Mouse (Mus musculus) common myeloid progenitor, adult 5-6 weeks (primary cell): Measurements from ENCODE around the gene Myof. TPM values are rescaled to one million over a fixed set of nuclear protein-coding genes. Genes with fewer than 3 reads are reported as not detected.

Source experiments
- ATAC-seq: replicated peaks from 2 replicates; pipeline ENCODE4 v1.8.0; 2016; ENCODE audit warnings: low read depth, mild to moderate bottlenecking, moderate TSS enrichment, inconsistent platforms; ENCODE audit not compliant: poor library complexity, severe bottlenecking
- total RNA-seq: library from RNA; stranded (forward); fragments of 200-1000, 187-1606 nt; gene quantifications from 2 replicates; pipeline ENCODE4 v1.2.3, GENCODE M21; 2017

The Myof gene
- total RNA-seq: 4.0 and 5.3 TPM in 2 replicates

DNA sequence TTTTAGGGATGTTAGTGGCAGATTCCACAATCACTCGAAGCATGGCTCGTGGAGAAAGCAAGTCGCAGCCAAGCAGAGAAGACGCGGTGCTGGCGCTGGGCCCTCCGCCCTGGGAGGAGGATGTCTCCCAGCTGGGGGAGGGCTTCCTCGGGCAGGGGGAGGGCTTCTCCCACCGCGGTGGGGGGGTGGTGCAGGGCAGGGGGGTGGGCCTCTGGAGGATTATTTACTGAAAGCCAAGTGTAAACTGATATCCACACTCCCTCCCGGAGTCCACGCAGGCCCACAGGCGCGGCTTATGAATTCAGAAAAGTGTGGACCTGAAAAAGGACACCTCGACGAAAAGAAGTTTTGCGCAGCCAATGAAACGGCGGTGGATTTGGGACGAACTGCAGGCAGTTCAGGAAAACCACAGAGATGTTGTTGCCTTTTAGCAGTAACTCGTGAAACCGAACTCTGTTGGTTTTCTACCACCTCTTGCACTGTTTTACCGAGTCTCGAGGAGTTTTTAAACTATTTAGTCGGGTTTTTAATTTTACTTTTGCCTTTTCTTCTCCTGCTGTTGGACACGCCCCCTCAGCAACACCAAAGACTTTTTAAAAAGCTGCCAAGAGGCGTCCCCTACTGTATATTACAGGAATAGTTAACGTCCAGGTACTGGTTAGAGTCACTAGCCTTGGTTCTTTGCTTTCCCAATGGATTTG is at the start of gene Myof:
Gene Myof (minus strand): TSS at position 297 of the 701 bp plus-strand sequence.
- peak; percentile 67 for ATAC-seq

DNA sequence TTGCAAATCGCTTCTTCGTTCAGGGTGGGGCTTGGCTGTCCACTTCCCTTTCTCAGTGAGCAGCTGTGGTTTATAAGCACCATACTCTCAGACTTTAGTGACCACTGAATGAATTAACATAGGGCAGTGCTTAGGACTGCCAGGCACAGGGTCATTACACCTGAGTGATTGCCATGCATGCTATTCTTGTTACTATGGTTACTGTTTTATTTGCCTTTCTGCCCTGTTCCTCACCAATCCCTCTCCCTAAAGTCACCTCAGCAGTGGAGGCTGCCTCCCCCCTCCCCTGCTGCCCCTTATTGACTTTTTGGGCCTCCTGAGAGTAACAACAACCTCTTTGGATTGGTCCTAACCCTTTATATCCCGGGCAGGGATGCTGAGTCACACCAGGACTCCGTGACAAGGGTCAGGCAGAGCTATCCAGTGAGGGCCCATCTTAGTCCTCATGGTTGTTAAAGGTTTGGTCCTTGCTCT is 48.2 kb upstream of the Myof start:
- ATAC-seq: peak; percentile 34; the same call in 1 of the 2 replicates

DNA sequence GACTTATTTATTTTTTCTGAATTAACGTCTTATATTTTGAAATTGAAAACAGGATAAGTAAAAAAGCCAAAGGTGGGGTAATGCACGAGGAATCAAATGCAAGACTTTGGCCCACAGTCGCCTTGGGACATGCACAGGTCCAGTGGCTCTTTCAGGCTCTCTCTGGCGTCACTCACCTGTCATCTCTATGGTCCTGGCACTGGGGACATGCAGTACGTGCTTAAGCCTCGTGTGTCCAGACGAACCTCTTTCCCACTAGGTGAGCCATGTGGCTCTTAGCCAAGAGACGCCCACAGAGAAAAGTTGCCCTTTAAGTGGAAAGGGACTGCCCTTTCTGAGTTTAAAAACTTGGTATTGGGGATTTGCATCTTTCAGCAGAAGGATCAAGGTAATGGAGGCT is 46.0 kb upstream of the Myof start:
- ATAC-seq: no peak

DNA sequence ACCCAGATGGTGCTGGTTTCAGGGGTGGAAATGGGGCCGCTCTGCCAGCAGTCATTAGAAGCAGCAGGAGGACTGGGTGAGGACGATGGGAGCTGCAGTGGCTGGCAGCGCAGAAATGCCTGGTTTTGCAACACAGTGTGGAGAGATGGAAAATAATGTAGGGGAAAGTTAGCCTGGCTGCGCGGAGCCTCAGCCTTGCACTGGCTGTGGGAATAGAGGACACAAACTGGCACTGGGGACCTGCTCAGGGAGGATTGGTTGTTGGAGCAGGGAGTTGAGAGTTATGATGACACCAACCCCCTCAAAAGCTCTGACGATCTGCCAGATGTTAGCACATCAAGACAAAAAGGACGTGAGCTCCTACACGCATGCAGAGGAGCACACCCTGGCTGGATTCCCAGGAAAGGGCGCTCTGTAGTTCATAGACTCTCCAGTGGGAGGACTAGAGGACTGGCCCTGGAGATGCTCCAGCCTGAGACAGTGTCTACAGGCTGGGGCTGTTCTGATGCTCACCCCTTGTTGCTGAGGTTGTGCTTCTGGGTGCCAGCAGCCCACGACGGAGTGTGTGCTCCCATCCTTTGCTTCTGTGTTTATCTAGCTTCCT is 43.7 kb upstream of the Myof start:
- ATAC-seq: peak; percentile 71; the same call in 1 of the 2 replicates

DNA sequence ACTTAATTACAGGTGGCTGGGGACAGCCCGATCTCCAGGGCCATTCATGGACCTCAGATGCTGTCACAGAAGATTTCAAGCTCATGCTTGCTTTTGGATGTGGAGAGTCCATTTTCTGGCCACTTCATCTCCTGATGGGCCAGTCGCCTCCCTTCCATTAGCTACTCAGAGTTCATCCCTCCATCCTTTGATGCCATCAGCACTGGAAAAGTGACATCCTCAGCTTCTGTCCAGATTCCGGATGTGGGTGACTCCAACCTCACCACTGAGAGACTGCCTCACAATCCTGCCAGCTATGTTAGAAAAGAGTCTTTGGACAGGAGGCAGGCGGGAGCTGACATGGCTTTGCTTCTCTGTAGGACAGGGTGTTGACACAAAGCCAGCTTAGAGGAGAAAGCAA is 42.5 kb upstream of the Myof start:
- ATAC-seq: no peak

DNA sequence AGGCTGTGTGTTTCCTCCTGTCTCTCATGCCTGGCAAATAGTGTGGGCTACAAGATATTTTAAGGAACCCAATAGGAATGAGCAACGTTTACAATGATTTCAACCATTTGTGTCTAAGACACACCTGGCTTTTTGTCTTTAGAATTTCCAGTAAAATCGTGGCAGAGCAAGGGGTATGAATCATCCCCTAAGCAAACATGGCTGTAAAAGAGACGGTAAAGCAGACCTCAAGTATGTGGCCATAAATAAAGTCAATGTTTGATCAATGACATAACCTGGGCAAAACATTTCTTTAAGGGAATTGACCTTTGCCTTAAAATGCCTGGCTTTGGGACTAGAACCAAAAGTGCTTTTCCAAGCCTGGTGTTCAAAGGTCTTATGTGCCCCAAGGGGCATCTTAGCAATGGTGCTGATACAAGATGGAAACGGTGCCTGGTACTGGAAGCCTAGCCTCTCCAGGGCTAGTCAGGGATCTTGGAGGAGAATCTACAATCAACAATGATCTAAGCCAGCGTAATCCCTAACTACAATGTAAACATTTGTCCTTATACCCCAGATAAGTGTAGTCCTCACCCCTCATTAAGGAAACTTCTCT is 39.7 kb upstream of the Myof start:
- ATAC-seq: no peak

DNA sequence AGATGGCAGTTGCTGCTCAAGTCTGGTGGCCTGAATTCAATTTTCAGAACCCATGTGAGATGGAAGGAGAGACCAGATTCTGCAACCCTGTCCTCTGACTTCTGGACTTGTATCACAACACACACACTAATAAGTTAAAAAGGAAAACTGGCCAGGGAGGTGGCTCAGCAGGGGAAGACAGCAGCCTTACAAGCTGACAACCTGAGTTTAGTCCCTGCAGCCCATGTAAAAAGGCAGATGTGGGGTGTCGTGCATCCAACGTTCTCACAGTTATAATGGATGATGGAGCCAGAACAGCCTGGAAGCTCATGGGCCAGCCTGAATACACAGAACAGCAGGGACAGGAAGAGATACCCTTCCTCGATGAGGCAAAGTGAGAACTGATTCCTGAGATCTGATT is 38.0 kb upstream of the Myof start:
- no peak for ATAC-seq

DNA sequence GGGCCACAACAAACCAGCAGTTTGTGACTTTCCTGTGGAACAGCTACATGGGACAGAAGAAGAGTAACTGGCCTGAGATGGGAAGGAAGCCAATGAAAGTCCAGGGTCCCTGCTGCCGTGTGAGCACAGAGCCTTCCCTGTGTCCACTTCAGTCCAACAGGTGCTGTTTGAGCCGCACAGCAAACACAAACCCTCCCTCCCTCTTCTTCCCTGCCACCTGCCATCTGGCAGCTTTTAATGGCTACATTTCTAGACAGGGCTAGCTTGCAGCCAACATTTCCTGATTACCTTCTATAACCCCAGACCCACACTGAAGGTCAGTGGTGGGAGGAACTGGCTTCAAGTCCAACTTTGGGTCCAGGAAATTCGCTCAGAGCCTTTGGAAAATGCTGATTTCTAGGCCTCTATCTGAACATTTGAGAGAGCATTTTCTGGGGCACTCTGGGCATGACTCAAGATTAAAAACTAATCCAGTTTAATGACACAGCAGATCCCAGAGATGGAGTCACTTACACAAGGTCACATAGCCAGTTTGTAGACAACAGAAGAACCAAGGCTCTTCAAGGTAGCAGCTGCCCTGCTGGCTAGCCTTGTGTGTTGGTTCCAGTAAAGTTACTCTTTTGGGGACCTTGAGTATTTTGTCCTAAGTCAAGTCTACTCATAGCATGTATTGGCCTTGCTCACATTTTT is 34.6 kb upstream of the Myof start:
- ATAC-seq: no peak

DNA sequence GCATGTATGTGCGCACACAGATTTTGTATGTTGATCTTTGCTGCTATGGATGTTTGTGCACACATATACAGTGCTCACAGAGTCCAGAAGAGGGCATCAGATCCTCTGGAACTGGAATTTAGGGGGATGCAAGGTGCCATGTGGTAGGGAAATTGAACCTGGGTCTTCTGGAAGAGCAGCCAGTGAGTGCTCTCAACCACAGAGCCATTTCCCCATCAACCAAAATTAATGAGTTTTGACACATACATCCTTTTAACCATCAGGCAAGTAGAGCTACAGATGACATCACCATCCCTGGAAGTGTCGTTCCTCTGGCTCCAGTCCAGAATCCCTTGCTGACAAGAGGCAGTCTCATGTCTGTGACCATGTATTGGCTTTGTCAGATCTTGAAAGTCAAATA is 32.9 kb upstream of the Myof start:
- ATAC-seq: no peak

DNA sequence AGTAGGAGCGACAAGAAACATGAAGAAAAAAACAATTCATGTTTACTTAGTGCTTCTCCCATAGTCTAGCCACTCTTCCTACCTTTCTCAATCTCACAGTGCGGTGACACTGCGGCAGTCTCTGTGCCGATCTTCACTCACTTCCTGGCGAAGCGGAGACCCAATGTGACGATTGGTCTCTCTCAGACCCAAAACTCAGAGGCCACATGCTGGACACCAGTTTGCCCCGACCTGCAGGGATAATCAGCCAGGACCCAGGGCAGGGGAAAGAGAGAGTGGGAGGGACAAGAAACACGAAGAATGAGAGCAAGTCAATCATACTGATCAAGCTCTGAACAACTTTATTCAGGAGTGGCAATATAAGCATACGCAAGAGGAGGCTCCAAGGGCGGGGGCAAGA is 31.7 kb upstream of the Myof start:
- no peak for ATAC-seq

DNA sequence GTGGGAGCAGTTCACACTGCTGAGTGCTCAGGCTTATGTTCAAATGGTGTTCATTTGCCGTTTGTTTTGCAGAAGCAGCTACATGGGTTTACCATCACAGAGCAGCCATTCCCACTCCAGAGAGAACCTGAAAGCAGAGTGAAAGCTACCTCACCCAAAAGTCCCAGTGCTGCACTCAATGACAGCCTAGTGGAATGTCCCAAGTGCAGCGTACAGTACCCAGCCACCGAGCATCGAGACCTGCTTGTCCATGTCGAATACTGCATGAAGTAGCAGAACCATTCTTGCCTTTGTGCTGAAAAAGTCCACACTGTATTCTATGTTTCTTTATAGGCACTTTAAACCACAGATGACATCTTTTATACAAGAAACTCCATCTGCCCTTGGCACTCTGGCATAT is 29.8 kb upstream of the Myof start:
- no peak for ATAC-seq

DNA sequence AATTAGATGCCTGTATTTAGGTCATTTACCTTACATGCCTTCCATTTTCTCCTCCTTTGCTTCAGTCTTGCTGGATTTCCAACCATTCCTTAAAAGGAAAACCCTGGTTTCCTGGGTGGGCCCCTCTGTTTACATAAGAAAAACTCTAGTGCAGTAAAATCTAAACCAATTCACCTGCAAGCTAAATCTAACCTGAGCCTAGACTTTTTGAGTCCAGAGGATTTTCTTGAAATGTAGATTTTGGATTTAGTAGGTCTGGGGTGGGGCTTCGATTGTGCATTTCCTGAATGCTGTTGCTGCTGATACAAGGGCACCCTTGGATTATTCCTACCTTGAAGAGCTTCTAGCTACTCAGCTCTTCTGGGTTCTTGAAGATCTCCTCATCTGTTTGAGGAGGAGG is 20.7 kb upstream of the Myof start:
- no peak for ATAC-seq

DNA sequence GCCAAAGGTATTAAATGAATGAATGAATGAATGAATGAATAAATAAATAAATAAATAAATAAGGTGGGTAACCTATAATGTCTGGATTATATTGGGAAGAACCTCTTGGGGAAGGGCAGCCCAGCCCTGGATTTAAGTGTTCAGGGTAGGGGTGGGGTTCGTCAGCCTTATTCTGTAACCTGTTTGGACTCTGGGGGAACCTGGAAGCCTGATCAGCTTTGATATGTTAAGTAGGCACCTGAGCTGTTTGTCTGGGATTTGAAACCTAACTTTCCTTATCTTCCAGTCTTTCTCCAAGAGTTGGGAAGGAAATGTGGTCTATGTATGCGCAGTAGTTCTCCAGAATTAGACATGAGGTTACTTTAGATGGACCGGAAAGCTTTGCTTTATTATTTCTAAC is 19.8 kb upstream of the Myof start:
- no peak for ATAC-seq

DNA sequence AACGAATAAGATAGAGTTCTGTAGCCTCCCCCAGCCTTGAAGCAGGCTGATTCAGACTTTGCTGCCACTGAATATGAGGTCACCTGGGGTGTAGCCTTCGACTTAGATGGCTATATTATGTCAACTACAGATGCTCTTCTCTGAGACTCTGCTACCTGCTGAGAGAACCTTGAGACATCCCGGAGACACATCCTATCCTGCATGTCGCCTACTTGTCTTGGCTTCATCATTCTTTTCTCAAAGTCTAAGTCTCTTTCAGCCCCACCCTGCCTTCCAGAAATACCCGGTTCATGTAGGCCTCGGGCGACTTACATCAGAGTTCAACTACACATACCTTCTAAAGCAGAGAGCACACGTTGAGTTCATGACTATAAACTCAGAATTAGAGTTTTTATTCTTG is 13.6 kb upstream of the Myof start:
- ATAC-seq: no peak

DNA sequence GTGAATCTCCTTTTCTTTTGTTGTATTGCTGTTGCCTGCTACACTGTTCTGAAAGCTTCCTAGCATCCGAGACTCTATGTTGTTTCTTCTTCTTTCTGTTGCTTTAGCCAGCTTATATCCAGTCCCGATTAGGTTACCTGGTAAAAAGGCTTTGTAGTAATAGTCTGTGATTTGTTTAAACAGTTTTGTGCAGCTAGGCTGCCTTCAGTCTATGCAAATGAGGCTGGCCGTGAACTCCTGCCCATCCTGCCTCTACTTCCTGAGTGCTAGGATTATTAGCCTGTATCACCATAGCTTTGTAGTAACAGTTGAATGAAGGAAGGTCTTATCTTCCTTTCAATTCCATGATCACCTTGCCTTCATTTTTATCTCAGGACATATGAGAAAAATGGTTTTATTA is 12.9 kb upstream of the Myof start:
- ATAC-seq: no peak

DNA sequence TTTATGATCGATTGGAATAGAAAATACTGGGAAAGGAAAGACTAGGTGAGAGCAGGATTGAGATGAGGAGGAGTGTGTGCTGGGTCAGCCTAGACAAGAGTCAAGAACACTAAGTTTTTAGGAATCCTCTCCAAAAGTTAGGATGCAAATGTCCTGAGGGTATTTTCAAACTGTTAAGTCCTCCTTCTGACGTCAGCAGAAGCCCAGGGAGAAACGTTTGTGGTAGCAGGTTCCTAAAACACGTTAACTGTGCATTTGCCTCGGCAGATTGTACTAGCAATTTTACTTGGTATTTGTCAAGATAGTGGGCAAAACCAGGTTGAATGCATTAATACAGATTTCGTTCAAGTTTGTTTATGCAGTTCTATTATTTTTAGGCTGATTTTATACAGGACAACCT is 12.4 kb upstream of the Myof start:
- no peak for ATAC-seq

DNA sequence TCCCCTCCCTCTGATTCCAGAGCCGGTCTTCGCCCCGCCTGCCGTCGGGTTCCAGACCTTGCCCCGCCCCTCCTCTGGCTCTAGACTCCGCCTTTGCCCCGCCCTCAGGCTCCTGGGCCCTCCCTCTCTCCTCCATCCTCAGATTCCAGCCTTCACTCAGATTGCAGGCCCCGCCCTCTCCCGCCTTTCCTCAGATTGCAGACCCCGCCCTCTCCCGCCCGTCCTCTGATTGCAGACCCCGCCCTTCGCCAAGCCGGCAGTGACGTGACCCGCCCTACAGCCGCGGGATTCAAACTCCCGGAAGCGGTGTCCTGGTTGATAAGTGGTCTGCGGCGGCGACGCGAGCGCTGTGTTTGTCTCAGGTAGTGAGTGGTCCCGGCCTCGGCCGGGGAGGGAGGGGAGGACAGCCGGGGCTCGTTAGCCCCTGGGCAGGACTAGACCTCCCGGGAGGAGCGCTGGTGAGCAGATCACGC is 11.4 kb upstream of the Myof start, which contains the start of gene Cep55:
Gene Cep55 (plus strand): TSS at position 292 of the 473 bp plus-strand sequence.
- ATAC-seq: peak; percentile 86

DNA sequence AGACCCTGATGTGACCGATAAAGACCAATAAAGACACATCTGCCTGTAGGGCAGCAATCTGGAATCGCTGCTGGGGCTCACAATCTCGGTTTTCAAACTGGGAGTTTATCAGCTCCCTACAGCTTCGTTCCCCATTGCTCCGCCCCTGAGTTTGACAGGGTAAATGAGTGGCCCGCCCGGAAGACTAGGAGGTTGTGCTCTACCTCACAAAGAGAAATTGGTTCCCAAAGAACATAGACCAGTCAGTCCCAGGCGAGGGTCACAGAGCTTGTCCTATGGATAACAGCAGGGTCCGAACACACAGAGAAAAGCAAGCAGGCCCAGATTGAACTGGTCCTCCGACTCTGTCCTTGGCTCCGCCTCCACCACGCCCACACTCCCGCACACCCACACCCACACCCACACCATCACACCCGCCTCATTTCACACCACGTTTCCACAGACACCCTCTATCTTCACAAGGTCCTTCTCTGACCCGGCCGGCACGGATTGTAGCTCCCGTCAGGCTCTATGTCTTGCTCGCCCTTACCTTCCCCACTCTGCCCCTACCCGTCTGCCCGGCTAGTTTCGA is 10.9 kb upstream of the Myof start:
- peak; percentile 71 for ATAC-seq

DNA sequence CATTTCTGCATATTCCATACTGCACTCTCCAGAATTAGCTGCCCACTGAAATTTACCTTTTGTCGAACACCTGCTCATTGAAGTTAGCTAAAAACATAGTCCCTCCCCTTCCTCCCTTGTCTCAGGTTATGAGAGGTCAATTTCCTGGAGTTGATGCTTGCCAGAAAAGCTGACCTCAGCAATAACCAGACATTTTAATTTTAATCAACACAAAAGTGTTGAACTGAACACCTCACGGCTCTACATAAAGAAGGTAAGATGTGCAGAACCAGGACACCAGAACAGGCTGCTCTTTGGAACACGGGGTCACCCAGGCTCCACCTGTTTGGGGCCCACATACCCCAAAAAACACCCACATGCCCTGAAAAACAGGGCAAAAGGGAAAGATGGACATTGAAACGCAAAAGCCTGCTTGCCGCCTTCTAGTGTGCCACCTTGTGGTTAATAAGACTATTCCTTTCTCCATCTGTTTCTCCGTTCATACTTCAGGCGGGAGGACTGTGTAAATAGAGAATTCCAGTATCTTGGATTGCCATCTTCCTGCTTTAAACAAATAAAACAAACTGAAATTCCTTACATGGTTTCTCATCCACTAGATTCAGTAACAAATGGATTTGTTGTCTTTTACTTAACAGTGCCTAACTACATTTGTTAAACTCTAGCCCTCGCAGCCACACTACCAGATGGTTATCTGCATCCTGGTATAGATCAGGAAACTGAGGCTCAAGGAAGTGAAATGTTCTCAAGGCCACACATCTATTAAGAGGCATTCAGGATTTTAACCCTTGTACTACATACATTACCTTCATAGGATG is 10.1 kb upstream of the Myof start:
- no peak for ATAC-seq

DNA sequence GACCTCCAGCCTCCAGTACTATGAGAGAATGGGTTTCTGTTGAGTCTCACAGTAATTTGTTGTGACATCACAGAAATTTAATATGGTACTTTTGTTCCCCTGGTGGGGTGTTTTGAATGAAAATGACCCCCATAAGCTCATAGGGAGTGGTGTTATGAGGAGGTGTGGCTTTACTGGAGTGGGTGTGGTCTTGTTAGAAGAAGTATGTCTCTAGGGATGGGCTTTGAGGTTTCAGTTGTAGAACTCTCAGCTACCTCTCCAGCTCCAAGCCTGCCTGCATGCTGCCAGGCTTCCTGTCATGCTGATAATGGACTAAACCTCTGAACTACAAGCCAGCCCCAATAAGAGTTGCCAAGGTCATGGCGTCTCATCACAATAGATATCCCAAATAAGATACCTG is 6.3 kb upstream of the Myof start:
- ATAC-seq: no peak
